Mouse (Mus musculus): ENCODE data around the gene Ttc7b.

DNA sequence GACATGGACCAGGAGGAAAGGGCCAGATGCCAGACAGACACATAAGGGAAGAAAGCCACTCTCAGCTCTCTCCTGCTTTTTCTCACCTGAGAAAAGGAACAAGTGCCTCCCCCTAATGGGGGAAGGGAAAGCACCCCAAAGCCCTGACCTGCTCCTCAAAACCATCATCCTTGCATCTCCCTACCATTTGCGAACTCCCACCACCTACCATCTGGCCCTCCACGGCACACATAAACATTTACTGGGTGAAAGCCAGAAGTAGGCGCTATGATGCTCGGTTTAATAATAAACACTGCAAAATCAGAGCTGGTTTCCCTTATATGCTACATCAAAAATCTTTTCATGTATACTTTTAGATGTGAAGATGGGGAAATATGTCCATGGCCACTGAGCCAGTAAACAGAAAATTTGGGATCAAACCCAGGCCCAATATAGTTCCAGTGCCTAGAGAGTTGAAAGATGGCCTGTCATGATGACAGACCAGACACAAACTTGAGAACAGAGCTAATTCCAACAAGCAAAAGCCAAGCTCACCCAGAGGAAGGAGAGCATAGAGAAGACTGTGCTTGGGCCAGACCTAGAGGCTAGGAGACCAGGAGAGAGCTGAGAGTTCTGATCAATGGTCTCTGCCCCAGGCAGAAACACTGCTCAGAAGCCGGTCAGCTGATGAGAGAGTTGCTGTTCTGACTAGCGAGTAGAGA, 91.1 kb downstream of the Ttc7b start:
- TF ChIP-seq CTCF (IDR thresholded peaks at IDR 0.05; ENCODE audit: insufficient read depth, low read depth, low read length) (no peak), POLR2A (IDR thresholded peaks at IDR 0.05; ENCODE audit: insufficient read depth, low read depth, low read length) (no peak)
